Mouse (Mus musculus) mesoderm, embryonic 11.5 days (tissue): ENCODE measurements at regions not wholly inside any gene's neighbourhood (a gene's known extent, or its start where the extent isn't known, plus 50 kb on each side); places are given as distances from the start of the nearest gene placed in this dataset.

ENCODE experiments used
- DNase-seq: peaks from one replicate; pipeline ENCODE4 v3.0.0-alpha.2; 2012; ENCODE audit warnings: low read depth, low spot score

DNA sequence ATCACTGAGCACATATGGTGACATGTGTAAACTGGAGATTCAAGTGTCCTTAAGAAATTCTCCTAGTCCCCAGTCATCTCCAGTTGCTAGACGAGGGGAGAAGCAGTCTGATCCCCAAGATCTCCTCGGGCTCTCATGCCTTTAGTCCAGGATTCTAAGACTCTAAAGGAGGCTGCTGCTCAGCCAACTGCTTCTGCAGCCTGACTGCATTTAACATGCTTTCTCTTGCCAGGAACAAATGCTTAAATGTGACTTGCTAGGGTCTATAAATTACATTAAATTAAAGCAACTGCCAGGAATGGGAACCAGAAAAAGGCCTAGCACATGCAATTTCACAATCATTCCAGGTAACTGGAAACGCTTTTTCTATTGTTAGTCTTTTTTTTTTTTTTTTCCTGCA, 599.8 kb upstream of the Gcfc2 start:
- DNase-seq = no peak

DNA sequence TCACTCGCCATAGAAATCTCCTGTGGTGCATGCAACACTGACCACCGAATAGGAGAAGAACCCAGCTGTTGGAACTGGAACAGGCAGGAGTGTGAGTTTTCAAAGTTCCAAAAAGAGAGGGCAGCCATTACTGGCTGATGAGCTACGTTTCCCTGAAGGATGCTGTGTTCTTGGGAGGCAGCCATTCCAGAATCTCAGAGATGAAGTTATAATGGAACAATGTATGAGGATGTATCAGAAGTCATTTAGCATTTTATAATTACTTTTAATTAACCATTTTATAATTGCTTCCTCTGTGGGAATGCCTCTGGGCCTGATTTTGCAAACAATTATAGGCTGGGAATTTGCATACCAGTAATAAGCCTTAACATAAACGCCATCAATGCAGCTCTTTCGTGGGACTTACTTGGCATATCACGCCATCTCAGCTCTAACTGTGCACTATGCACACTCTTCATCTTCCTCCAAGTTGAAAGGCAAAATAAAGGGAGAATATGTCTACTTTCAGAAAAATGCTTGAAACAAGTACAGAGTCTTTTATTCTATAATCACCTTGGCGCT, 559.4 kb upstream of the Gcfc2 start:
- DNase-seq = no peak

DNA sequence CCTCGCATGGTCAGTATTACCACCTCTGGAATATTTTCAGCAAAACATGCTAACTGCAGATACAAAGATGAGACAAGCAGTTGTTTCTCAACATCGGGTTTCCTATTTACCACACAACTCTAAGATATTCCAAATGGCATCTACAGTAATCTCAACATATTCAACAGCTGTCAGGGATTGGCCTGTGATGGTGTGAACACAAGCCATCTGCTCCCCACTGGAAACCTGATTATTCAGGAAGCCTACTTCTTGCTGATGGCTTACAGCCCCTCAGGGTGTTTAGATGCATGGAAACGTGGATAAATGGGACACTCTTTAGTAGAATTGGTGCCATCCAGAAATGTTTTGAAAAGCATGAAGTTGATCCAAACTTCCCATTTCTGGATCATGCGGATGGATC, 535.0 kb upstream of the Gcfc2 start:
- no peak for DNase-seq

DNA sequence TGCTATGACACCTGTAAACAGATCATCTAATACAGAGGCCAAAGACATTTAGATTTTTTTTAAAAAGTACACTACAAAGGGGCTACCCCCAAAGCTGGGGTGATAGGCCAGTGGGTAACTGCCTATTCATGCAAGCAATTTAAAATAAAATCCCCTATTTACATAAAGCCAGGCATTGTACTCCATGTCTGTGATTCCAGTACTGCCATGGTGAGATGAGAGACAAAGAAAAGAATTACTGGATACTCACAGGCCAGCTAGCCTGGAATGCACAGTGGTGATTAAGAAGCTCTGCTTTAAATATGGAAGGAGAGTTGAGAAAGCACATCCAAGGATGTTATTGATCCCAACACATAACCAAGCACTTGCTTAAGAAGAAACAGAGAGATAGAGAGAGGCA, 520.3 kb upstream of the Gcfc2 start:
- no peak for DNase-seq

DNA sequence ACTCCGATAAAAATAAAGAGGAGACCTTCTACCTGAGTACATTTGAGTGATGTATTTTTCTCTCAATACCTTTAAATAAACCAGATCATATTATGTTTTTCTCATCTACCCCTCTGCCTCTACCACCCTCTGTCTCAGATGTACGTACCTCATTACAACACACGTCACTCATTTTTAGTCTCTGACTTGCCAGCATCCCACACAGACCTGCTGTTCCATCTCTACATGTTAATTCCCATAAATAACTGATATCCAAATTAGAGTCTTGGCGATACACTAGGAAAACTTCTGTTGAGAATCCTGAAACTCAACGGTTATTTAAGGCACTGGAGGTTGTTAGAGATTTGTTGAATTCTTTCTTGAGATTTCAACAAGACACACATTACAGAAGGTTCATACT, 509.9 kb upstream of the Gcfc2 start:
- DNase-seq = no peak

DNA sequence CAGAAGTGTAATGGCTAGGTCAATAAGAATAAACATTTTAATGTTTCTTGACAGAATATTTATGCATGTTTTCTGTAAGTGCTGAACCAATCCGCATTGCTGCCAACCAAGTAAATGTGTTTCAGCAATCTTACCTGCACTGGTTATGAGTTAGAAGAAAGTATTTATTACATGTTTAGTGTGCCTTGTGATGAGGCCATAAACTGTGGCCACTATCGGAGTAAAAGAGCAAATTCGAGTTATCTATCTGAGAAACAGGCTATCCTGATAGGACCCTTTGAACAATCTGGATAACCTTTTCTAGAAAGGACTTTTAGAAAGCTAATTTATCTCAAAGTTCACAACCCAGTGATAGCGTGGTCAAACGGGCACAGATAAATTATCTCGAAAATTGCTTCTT, 488.7 kb upstream of the Gcfc2 start:
- no peak for DNase-seq

DNA sequence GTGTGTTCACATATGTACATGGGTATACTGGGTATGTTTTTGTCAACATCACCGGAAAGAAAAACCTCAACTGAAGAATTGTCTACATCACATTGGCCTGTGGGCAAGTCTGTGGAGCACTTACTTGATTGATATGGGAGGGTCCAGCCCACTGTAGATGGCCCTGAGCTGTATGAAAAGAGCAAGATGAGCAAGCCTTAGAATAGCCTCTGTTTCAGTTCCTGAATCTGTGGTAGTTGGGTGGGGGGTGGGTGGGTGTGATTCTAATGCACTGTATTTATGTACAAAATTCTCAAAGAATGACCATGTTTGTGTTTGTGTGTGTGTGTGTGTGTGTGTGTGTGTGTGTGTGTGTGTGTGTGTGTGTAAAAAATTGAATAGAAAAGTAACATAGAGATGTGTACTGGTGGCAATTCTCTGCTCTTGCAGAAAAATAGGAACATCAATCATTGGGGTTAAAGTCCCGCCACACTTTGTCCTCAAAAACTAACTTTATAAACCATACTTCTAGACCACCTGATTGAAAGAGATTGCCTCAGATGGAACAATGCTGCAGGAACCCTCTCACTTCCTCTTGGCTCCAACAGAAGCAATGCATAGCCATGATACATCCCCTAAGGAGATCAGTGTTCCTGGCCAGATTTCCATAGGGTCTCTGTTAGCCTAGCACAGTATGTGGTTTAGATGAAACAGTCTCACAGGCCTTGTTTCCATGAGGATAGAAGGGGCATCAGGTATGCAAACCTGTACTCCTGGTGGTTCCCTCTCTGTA, 484.3 kb upstream of the Gcfc2 start:
- no peak for DNase-seq

DNA sequence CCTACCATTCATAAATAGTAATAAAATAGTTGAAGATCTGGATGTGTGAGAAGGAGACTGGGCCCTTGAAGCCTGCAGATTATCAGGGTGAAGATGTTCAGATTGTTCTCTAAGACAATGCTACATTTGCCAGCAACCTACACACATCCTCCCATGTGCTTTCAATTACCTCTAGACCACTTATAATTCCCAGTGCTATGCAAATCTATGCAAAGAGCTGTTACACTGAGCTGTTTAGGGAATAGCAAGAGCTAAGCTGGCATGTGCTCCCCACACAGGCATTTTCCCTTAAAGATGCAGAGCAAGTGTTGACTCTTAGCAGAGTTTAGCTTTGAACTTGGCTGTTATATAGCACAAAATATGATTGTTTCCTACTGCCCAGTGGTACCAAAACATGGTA, 482.1 kb upstream of the Gcfc2 start:
- DNase-seq = no peak

DNA sequence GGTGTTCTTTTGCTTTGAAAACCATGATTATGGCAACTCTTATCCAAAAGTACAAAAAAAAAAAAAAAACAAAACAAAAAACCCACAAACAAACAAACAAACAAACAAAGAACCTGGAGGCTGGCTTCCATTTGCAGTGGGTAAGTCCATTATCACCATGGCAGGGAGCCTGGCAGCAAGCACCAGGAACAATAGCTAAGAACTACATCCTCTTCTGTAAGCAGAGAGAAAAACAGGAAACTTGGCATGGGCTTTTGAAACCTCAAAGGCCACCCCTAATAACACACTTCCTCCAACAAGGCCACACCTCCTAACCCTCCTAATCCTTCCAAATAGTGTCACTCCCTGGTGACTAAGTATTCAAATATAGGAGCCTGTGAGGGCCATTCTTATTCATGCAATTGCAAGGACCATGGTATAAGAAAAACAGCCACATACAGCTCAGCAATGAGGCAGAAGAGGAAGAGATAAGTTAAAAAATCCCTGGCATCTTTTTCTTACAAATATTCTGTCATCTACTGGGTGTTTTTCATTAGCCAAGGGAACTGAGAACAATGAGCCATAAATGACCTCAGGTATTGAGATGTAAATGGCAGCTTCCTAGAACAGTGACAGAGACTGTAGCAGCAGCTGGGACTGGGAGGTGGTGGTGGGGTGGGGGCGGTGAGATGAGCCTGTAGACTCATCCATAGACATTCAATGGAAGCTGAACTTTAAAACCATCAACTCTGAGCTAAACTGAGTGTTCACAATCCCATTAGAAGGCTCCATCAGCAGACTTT, 477.3 kb upstream of the Gcfc2 start:
- no peak for DNase-seq

DNA sequence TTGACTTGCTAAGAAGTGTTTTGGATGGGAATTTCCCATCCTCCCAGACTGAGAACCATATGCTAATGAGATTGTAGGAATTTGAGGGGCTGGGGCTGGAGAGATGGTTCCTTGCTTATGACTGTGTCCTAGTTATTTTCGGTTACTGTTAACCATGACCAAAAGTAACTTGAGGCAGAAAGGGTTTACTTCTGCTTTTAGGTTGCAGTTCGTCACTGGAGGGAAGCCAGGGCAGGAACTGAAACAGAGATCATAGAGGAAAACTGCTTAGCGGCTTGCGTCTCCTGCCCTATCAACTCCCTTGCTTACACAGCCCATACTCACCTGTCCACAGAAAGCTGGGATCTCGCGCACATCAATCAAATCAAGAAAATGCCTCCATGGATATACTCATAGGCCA, 475.8 kb upstream of the Gcfc2 start:
- DNase-seq = no peak

DNA sequence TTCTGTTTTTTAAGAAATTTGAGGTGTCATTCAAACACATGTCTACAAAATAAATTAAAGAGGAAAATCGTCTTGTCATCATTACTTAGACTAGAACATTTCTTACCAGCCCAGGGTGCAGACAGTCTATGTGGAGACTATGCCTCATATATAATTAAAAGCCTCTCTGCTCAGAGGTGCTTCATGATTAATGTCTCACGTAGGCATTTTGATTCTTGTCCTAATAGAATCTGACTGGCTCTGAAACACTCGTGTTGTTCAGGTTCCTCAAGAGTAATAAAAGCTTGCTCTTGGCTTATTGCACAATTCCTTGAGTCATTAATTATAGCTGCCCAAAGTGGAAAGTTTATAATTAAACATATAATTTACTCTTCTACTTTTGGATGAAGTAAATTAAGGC, 475.1 kb upstream of the Gcfc2 start:
- no peak for DNase-seq

DNA sequence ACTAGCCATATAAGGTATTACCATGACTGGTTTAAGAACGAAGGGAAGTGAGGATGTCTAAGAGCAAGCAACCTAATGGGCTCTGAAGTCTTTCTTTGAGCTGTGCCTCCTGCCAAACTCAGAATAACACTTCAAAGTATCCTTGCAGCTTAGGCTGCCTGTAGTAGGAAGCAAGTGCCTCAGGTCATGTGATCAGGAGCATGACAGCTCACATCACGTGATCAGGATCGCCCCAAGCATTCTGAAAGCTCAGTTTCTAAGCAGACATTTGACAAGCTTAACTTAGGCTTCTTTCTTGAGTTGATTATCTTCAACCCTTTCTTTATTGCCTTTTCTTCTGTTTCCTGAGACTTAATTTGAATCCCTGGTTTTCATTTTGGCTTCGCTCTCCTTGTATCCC, 462.4 kb upstream of the Gcfc2 start:
- DNase-seq = no peak

DNA sequence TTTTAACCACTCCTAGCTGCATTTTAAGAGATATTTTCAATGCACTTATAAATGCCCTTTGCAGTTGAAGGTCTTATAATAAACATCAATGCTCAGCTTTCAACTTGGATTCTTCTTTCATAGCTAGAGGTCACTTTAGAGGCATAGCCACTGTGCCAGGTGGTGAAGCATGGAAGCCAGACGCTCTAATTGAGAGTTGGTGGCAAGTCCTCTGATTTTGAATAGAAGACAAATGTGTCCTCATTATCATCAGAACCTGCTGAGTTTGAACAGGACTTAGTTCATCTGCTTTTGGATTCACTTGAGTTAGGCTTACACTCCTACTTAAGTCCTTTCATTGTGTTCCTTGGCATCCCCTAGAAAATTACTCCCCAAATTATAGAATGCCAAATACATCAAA, 459.0 kb upstream of the Gcfc2 start:
- no peak for DNase-seq

DNA sequence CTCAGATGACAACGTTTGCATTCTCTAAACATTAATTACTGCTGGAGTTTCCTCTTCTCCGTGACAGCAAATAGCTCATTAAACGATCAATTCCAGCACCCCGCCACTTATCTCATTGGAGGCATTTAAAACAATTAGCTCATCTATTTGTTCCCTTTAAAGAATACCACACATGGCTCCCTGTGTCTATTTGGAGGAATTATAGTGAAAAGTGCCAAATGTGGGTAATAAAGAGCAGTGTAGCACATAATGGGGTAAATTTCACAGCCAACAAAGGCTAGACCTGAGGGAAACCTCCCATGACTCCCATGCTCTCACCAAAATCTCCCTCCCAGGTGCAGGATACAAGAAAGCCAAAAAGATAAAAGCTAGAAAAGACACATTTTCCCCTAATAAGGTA, 456.9 kb upstream of the Gcfc2 start:
- no peak for DNase-seq

DNA sequence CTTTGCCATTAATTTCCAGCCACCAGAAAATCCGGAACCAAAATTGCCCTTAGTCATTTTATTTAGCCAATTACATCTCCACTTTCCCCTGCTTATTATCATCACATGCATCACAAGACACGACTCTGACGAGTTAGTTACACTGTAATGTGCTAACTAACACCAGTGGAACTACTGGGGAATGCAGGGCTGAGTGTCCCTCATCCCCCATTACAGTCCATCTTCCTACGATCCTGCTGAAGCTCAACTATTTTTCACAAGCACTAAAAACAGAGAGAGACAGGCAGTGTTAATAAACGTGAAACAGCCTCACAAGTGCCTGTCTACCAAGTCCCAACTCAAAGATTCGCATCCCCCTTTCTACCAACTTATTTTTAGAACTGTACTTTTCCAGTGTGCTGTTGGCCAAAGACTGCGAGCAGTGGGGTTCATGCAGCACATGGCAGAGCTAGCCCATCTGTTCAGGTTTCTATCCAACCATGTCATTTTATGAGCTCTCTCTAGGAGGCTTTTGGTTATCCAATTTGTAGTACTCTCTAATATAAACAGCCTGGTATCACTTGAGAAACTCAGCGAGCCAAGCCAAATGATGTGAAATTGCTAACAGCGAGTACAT, 452.0 kb upstream of the Gcfc2 start:
- DNase-seq = no peak

DNA sequence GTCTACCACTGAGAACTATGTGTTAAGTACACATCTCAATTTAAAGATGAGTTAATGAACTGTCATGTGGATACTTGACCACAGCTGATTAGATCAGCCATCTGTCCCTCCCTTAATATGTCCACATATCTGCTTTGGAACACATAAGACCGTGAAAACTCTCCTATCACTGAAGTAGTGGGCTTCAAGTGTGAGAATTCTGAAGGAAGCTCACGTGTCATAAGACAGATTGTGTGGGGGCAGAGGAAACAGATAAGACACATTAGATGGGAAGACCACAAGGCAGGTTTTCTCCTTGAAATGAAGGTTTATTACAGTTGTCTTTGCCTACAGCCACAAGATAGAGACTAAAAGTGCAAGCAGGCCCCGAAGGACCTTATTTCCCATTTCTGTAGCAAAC, 451.0 kb upstream of the Gcfc2 start:
- no peak for DNase-seq

DNA sequence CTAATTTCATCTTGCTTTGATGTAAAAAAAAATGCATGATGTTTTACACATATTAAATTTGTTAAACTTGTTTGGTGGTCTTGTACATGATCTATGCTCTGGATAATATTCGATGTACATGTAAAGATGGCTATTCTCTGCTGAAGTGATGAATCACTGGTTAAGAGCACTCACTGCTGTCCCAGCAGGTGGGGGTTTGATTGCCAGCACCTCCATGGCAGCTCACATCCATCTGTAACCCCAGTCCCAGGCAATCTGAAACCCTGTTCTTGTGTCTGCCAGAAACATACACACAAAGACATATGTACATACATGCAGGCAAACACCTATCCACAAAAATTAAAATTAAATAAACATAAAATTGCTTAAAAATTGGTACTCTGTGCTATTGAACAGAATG, 448.7 kb upstream of the Gcfc2 start:
- DNase-seq = no peak

DNA sequence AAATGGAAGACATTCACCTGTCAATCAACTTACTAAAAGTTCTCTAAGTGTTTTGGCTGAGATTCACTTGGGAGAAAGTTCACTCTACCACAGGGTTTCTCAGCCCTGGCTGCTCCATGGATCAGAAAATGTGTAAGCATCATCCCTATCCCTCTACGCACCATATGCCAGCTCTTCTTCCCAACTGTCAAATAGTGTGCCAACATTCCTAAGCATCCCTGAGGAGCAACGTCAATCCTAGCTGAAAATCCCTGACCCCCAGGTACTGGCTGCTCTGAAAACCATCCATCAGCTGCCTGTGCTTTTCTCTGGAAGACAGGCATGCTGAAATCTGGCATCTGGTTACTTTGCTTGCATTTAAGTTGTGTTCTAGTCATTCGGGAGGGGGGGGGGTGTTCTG, 436.5 kb upstream of the Gcfc2 start:
- DNase-seq = peak; percentile 14

DNA sequence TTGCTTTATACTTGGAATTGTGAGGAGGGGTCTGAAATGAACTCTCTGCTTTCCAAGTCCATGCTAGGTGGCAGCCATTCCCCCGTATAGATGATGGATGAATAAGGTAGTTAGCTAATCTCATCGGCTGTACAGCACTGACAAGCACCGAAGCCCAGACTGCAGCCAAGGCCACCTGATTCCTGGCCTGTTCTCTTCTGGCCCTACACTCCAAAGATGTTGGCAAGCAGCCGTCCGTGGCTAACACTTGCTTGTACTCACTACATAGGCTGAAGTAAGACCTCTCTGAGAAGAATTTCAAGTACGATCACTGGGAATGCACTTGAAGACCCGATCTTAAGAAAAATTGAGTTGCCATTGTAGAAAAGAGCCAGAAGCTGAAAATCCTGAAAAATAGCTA, 427.2 kb upstream of the Gcfc2 start:
- DNase-seq = no peak

DNA sequence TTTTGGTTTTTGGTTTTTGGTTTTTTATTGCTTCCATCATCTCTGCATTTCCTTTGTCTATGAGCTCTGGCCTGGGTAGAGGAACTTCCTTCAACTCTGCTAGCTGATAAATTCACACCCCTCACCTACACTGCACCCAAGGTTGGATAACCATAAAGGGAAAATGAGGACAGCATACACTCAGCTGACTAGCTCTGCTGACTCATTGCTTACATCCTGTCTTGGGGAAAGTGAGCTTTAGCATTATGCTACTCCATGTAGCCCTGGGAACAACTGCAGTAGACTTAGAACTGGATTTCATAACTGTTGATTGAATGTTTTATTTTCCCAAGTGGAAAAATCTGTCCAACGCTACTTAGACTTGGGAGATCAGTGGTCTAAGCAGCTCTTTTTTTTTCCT, 406.3 kb upstream of the Gcfc2 start:
- DNase-seq = no peak

DNA sequence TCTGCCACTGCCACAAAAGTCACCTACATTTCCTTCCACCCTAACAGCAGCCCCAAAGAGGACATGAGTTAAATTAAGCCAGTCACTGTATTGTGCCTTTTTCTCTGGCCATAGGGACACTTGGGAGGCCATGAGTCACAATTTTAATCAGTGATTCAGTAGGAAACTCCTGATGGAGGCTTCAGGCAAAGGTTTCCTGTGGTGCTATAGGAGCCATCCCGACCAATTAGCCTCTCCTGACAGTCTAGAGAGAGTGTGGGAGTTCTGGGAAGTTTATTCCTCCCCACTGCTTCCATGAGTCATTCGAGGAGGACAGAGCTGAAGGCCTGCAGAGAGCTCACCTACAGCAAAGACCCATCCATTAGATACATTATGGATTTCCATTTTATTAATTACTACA, 361.2 kb upstream of the Gcfc2 start:
- DNase-seq = no peak

DNA sequence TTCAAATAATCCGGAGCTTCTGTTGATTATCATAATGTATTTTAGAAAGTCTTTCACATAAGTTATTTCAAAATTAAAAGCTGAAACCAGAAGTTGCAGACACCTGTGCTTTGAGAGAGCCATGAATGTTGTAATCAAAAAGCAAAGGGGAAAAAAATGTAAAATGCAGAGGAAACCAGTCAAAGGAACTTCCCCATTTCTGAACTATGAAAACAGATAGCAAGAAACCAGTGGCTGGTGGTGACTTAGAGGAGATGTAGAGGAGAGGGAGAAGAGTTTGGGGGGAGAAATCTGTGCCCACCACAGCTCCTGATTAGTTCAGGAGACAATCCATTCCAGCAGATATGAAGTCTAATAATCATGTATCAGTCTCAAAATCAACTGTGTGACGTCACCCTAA, 360.3 kb upstream of the Gcfc2 start:
- DNase-seq = no peak

DNA sequence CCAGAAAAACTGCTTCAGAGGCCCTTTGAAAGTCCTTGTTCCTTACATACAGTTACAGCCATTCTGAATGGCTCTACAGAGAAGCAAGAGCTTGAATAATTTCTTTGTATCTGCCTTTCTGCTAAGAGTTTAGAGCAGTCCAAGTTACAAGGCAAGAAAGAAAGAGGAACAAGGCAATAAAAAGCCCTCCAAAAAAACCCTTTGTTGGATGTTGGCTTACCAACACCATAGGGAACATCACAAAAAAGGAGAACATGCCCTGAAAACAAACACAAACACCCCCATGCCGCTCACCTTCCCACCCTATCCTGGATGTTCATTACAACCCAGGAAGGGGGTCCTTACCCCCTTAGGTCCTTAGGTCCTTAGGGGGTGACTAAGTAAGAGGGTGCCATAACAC, 359.2 kb upstream of the Gcfc2 start:
- DNase-seq = no peak
